ENCODE assay signal across 8 mouse cellular contexts in genomic region chr2:120245421-120246016, GRCm38 (mm10). TPM values are rescaled to one million over a fixed set of nuclear protein-coding genes. Genes with fewer than 3 reads are reported as not detected.
A peak's percentile ranks its signal among the peaks of the same experiment; 100 is the strongest.
DNase-seq lines count a peak whose midpoint lies in the region; ATAC-seq and TF ChIP-seq lines count a peak whose summit lies in the region.

No protein-coding gene starts in this region.

- TF ChIP-seq CTCF in ES-Bruce4 (IDR thresholded peaks at IDR 0.05; ENCODE audit: low read depth, low read length) = peak; percentile 39

- peak overlapping the region; percentile 76 for H3K27ac ChIP-seq in heart, embryonic 10.5 days
- no peak overlapping the region for H3K27ac ChIP-seq in ES-Bruce4 (ENCODE audit: insufficient read depth, low read length)
- no peak overlapping the region for H3K27ac ChIP-seq in embryonic facial prominence, embryonic 13.5 days
- H3K27ac ChIP-seq in limb, embryonic 10.5 days = peak overlapping the region; percentile 1; the same call in 1 of the 2 replicates

- peaks cover 12% of the 10 kb centered on the region for H3K4me1 ChIP-seq in heart, embryonic 10.5 days
- H3K4me1 ChIP-seq in ES-Bruce4 (ENCODE audit: control insufficient read depth, insufficient read depth, low read length) = no peaks in the 10 kb centered on the region
- H3K4me1 ChIP-seq in embryonic facial prominence, embryonic 13.5 days = peaks cover 9% of the 10 kb centered on the region
- peaks cover 7% of the 10 kb centered on the region; the same call in 1 of the 2 replicates for H3K4me1 ChIP-seq in limb, embryonic 10.5 days

- H3K27me3 ChIP-seq in heart, embryonic 10.5 days (ENCODE audit: insufficient read depth, poor library complexity, severe bottlenecking) = peaks cover 18% of the 10 kb centered on the region; the same call in 1 of the 2 replicates
- 0 out of 2 replicates have a peak, but pooled peaks cover 1% of the 10 kb centered on the region for H3K27me3 ChIP-seq in ES-Bruce4 (ENCODE audit: control insufficient read depth, insufficient read depth, low read length, poor library complexity, severe bottlenecking)
- peaks cover 12% of the 10 kb centered on the region for H3K27me3 ChIP-seq in embryonic facial prominence, embryonic 13.5 days
- H3K27me3 ChIP-seq in limb, embryonic 10.5 days (ENCODE audit: low read depth, poor library complexity, severe bottlenecking) = peaks cover 47% of the 10 kb centered on the region

- intact Hi-C loops in gastrocnemius, postnatal 36 days (cut with DNase I) = no loop called here

- H3K9ac ChIP-seq in ES-Bruce4 (ENCODE audit: low read depth, poor library complexity, severe bottlenecking) = no peak overlapping the region
- H3K9ac ChIP-seq in embryonic facial prominence, embryonic 13.5 days = peak overlapping the region; percentile 64

- WGBS in heart, embryonic 10.5 days = 14% methylated on average over 9 of the region's 9 CpGs
- 14% methylated on average over 9 of the region's 9 CpGs for WGBS in embryonic facial prominence, embryonic 13.5 days
- 19% methylated on average over 9 of the region's 9 CpGs for WGBS in limb, embryonic 10.5 days

- H3K4me3 ChIP-seq in heart, embryonic 10.5 days = peak overlapping the region; percentile 56
- H3K4me3 ChIP-seq in ES-Bruce4 (ENCODE audit: low read depth, low read length) = no peak overlapping the region
- H3K4me3 ChIP-seq in embryonic facial prominence, embryonic 13.5 days = peak overlapping the region; percentile 43
- H3K4me3 ChIP-seq in limb, embryonic 10.5 days = peak overlapping the region; percentile 50

- TF ChIP-seq EP300 in ES-Bruce4 (IDR thresholded peaks at IDR 0.05; ENCODE audit: insufficient read depth, low read depth, low read length) = no peak

- DNase-seq in heart, embryonic 10.5 days (ENCODE audit: low spot score) = no peak
- DNase-seq in heart, postnatal 4 days = no peak
- peak; percentile 40 for DNase-seq in limb, embryonic 10.5 days (ENCODE audit: low spot score)
- DNase-seq in retina, embryonic 14.5 days (ENCODE audit: low spot score) = peak; percentile 32
- no peak for DNase-seq in gastrocnemius, postnatal 36 days
- DNase-seq in lung, postnatal 4 days = no peak

- TF ChIP-seq POLR2A in ES-Bruce4 (IDR thresholded peaks at IDR 0.05; ENCODE audit: insufficient read depth, low read length) = no peak

- ATAC-seq in embryonic facial prominence, embryonic 13.5 days (ENCODE audit: insufficient number of reproducible peaks, insufficient read depth, low FRiP score, low TSS enrichment, low read depth) = no peak

- no peaks in the 10 kb centered on the region for H3K9me3 ChIP-seq in heart, embryonic 10.5 days
- H3K9me3 ChIP-seq in ES-Bruce4 (replicated peaks; ENCODE audit: control insufficient read depth, insufficient read depth, low read length, poor library complexity, severe bottlenecking) = no peaks in the 10 kb centered on the region
- H3K9me3 ChIP-seq in embryonic facial prominence, embryonic 13.5 days = no peaks in the 10 kb centered on the region
- H3K9me3 ChIP-seq in limb, embryonic 10.5 days (replicated peaks) = no peaks in the 10 kb centered on the region

- peak overlapping the region; percentile 74 for H3K4me2 ChIP-seq in embryonic facial prominence, embryonic 13.5 days

- H3K36me3 ChIP-seq in heart, embryonic 10.5 days = no peaks in the 10 kb centered on the region
- no peaks in the 10 kb centered on the region for H3K36me3 ChIP-seq in ES-Bruce4 (ENCODE audit: control insufficient read depth, insufficient read depth, low read length, poor library complexity, severe bottlenecking)
- H3K36me3 ChIP-seq in embryonic facial prominence, embryonic 13.5 days = no peaks in the 10 kb centered on the region
- no peaks in the 10 kb centered on the region for H3K36me3 ChIP-seq in limb, embryonic 10.5 days

RNA-seq across cellular contexts. Expression of gene Pla2g4e, which starts 0.4 kb away (rescaled TPM):
- 0.52 and 0.54 TPM in 2 replicates for polyA plus RNA-seq in heart, embryonic 10.5 days (2016; fragmentation: Nextera tagmentation; extraction: Ambion mirVana)
- 1 to 10 TPM; 3.0 to 3.8 TPM for total RNA-seq in heart, postnatal 4 days (2021)
- polyA plus RNA-seq in ES-Bruce4 (2011; ENCODE audit: insufficient read depth, insufficient read length, low read depth, missing spikeins) = not detected in 2 replicates
- polyA plus RNA-seq in embryonic facial prominence, embryonic 13.5 days (2015; fragmentation: Nextera tagmentation; extraction: Ambion mirVana) = 0.07 TPM in 2 replicates
- not detected in 2 replicates for polyA plus RNA-seq in limb, embryonic 10.5 days (2016; fragmentation: Nextera tagmentation; extraction: Ambion mirVana)
- total RNA-seq in gastrocnemius, postnatal 36 days (2021) = 10 to 100 TPM; 29.5 to 29.6 TPM

RNA-seq across cellular contexts. Expression of gene Pla2g4d, which starts 43.5 kb away (rescaled TPM):
- 0.04 TPM in 1 of 2 replicates, not detected in the other for polyA plus RNA-seq in heart, embryonic 10.5 days (2016; fragmentation: Nextera tagmentation; extraction: Ambion mirVana)
- total RNA-seq in heart, postnatal 4 days (2021) = not detected
- not detected in 2 replicates for polyA plus RNA-seq in ES-Bruce4 (2011; ENCODE audit: insufficient read depth, insufficient read length, low read depth, missing spikeins)
- polyA plus RNA-seq in embryonic facial prominence, embryonic 13.5 days (2015; fragmentation: Nextera tagmentation; extraction: Ambion mirVana) = 0.11 TPM in 1 of 2 replicates, not detected in the other
- polyA plus RNA-seq in limb, embryonic 10.5 days (2016; fragmentation: Nextera tagmentation; extraction: Ambion mirVana) = 0.04 and 0.05 TPM in 2 replicates
- total RNA-seq in gastrocnemius, postnatal 36 days (2021) = not detected

Comparison
In these comparisons a context has a peak if more than half of its experiments do, and no peak if none do; other contexts are left out.
1. DNase-seq: peak in limb, embryonic 10.5 days (single experiment) and retina, embryonic 14.5 days (single experiment); none in heart, embryonic 10.5 days (single experiment), heart, postnatal 4 days (single experiment), gastrocnemius, postnatal 36 days (0 of 2) and lung, postnatal 4 days (0 of 2).
2. H3K27ac ChIP-seq: peak in heart, embryonic 10.5 days (single experiment) and limb, embryonic 10.5 days (single experiment); none in ES-Bruce4 (single experiment) and embryonic facial prominence, embryonic 13.5 days (single experiment).